8 mouse cellular contexts compared by ENCODE assay signal in the genomic region with DNA sequence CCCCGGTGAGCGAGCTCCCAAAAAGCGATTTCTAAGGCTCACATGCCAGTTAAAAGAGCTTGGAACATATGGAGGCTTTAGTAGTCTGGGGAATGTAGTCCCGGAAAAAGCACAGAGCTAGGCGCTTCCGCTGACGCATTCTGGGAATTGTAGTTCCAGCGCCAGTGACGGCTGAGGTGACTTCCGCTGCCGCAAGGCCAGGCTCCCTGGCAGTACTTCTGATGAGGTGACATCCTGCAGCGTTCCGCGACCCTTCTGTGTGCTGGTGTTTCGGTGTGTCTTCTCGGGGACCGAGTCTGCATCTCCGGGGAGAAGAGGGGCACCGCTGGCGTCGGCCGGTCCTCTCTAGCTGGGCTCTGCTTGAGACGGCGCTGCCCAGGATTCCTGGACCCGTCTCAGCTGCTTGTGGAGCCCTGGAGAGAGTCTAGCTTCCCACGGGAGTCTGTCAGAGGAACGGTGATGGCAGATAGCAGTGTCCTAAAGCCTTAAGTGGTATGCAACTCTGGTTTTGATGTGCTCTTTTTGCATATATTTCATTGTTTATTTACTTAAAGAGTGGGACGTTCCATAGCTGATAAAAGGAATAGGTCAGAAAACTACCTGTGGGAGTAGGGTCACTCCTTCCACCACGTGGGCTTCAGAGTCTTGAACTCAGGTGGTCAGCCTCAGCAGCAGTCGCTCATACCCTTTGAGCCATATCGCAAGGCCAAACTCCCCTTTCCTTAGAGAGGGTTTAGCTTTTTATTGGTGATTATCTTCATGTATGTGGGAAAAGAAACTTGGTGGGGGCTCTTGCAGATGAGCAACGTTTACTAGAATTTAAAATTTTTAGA. TPM values are rescaled to one million over a fixed set of nuclear protein-coding genes. Genes with fewer than 3 reads are reported as not detected.
A peak's percentile ranks its signal among the peaks of the same experiment; 100 is the strongest.
DNase-seq lines count a peak whose midpoint lies in the region; ATAC-seq and TF ChIP-seq lines count a peak whose summit lies in the region.

Gene Zfp235, plus strand, starts transcription at position 174 of the 833 bp plus-strand sequence.

- H3K36me3 ChIP-seq in heart, embryonic 14.5 days (ENCODE audit: control insufficient read depth, insufficient read depth, low read length), result peaks cover 32% of the 10 kb centered on the region
- H3K36me3 ChIP-seq in liver, embryonic 14.5 days (replicated peaks; ENCODE audit: control insufficient read depth, insufficient read depth, low read depth), result no peaks in the 10 kb centered on the region; the same call in 1 of the 2 replicates
- peaks cover 5% of the 10 kb centered on the region for H3K36me3 ChIP-seq in neural tube, embryonic 11.5 days (ENCODE audit: control insufficient read depth, insufficient read depth, low read length)
- peaks cover 7% of the 10 kb centered on the region for H3K36me3 ChIP-seq in stomach, postnatal 0 days (ENCODE audit: control insufficient read depth, insufficient read depth, low read length)

- WGBS in heart, embryonic 14.5 days, result 3% methylated on average over 32 of the region's 32 CpGs
- WGBS in liver, embryonic 14.5 days (ENCODE audit: insufficient replicate concordance), result 3% methylated on average over 32 of the region's 32 CpGs
- 4% methylated on average over 32 of the region's 32 CpGs for WGBS in neural tube, embryonic 11.5 days
- WGBS in stomach, postnatal 0 days, result 3% methylated on average over 32 of the region's 32 CpGs

- no peaks in the 10 kb centered on the region for H3K27me3 ChIP-seq in heart, embryonic 14.5 days (ENCODE audit: control insufficient read depth, insufficient read depth, low read length)
- H3K27me3 ChIP-seq in liver, embryonic 14.5 days (ENCODE audit: control insufficient read depth, insufficient read depth, low read length), result no peaks in the 10 kb centered on the region
- no peaks in the 10 kb centered on the region for H3K27me3 ChIP-seq in neural tube, embryonic 11.5 days (ENCODE audit: control insufficient read depth, insufficient read depth, low read length)
- H3K27me3 ChIP-seq in stomach, postnatal 0 days (ENCODE audit: control insufficient read depth, insufficient read depth, low read length), result no peaks in the 10 kb centered on the region

- DNase-seq in c-Kit-negative CD71-positive TER-119-positive erythroid progenitor cells, embryonic 14.5 days (ENCODE audit: low read depth, low spot score), result peak; percentile 56
- peak; percentile 78 for DNase-seq in fibroblast of lung, adult 2 months (ENCODE audit: low read depth)
- DNase-seq in kidney, postnatal 25 days, result peak; percentile 87 to 92
- DNase-seq in liver, embryonic 14.5 days (ENCODE audit: low read depth in 3 of 3, low spot score in 3 of 3), result peak; percentile 66 to 77 (median 68)
- DNase-seq in neural tube, embryonic 11.5 days (ENCODE audit: low spot score), result peak; percentile 87
- peak; percentile 86 for DNase-seq in stomach, postnatal 0 days (ENCODE audit: low spot score)

- H3K9me3 ChIP-seq in heart, embryonic 14.5 days (ENCODE audit: control insufficient read depth, low read length), result no peaks in the 10 kb centered on the region
- no peaks in the 10 kb centered on the region for H3K9me3 ChIP-seq in liver, embryonic 14.5 days (ENCODE audit: control insufficient read depth, low read length)
- H3K9me3 ChIP-seq in neural tube, embryonic 11.5 days (ENCODE audit: control insufficient read depth, low read length), result no peaks in the 10 kb centered on the region
- no peaks in the 10 kb centered on the region for H3K9me3 ChIP-seq in stomach, postnatal 0 days (ENCODE audit: control insufficient read depth, low read length)

- peak within 1 kb of the TSS; percentile 75 to 94 for H3K4me3 ChIP-seq in heart, embryonic 14.5 days (ENCODE audit: control insufficient read depth in 1 of 2, insufficient read depth in 1 of 2, low read depth in 1 of 2, low read length in 2 of 2)
- H3K4me3 ChIP-seq in liver, embryonic 14.5 days (ENCODE audit: insufficient read depth in 1 of 2, low read depth in 2 of 2, low read length in 2 of 2), result peak within 1 kb of the TSS; percentile 71 to 84
- peak within 1 kb of the TSS; percentile 60 for H3K4me3 ChIP-seq in neural tube, embryonic 11.5 days (ENCODE audit: low read depth, low read length)
- H3K4me3 ChIP-seq in stomach, postnatal 0 days (ENCODE audit: low read depth, low read length), result peak within 1 kb of the TSS; percentile 81

- H3K27ac ChIP-seq in heart, embryonic 14.5 days (replicated peaks in 1 of 2; ENCODE audit: control insufficient read depth in 1 of 2, insufficient read depth in 1 of 2, low read depth in 2 of 2, low read length in 2 of 2), result no peak within 1 kb of the TSS
- no peak within 1 kb of the TSS for H3K27ac ChIP-seq in liver, embryonic 14.5 days
- H3K27ac ChIP-seq in neural tube, embryonic 11.5 days (ENCODE audit: low read depth, low read length), result no peak within 1 kb of the TSS
- H3K27ac ChIP-seq in stomach, postnatal 0 days (replicated peaks), result no peak within 1 kb of the TSS

- H3K4me1 ChIP-seq in heart, embryonic 14.5 days (ENCODE audit: control insufficient read depth in 2 of 2, insufficient read depth in 2 of 2, low read length in 2 of 2), result peaks cover 2 to 7% of the 10 kb centered on the region in 2 experiments; a peak in 3 of 4 replicates
- H3K4me1 ChIP-seq in liver, embryonic 14.5 days (replicated peaks; ENCODE audit: control insufficient read depth in 2 of 2, insufficient read depth in 2 of 2, low read length in 1 of 2), result peaks cover 7 to 9% of the 10 kb centered on the region in 2 experiments
- H3K4me1 ChIP-seq in neural tube, embryonic 11.5 days (ENCODE audit: control insufficient read depth, insufficient read depth, low read length), result no peaks in the 10 kb centered on the region; the same call in 1 of the 2 replicates
- H3K4me1 ChIP-seq in stomach, postnatal 0 days (replicated peaks; ENCODE audit: control insufficient read depth, insufficient read depth), result peaks cover 7% of the 10 kb centered on the region; the same call in 1 of the 2 replicates

- no peak for TF ChIP-seq CTCF in liver, embryonic 14.5 days (IDR thresholded peaks at IDR 0.05; ENCODE audit: low read depth)
- TF ChIP-seq CTCF in stomach, postnatal 0 days (IDR thresholded peaks at IDR 0.05; ENCODE audit: low read depth), result no peak

- H3K4me2 ChIP-seq in heart, embryonic 14.5 days (ENCODE audit: low read length), result peak within 1 kb of the TSS; percentile 77
- H3K4me2 ChIP-seq in liver, embryonic 14.5 days (ENCODE audit: low read depth), result peak within 1 kb of the TSS; percentile 88
- H3K4me2 ChIP-seq in neural tube, embryonic 11.5 days (ENCODE audit: low read depth), result peak within 1 kb of the TSS; percentile 55
- peak within 1 kb of the TSS; percentile 70 for H3K4me2 ChIP-seq in stomach, postnatal 0 days (replicated peaks; ENCODE audit: low read depth)

- peak; percentile 100 for ATAC-seq in CD4-positive, CD25-positive, alpha-beta regulatory T cell, adult 4 months
- ATAC-seq in heart, embryonic 14.5 days (ENCODE audit: insufficient number of reproducible peaks, insufficient read depth, low FRiP score, low read depth), result peak; percentile 88
- peak; percentile 94 for ATAC-seq in liver, embryonic 14.5 days (ENCODE audit: insufficient read depth)
- peak; percentile 91 for ATAC-seq in neural tube, embryonic 11.5 days (ENCODE audit: insufficient read depth, low FRiP score, low TSS enrichment)
- ATAC-seq in stomach, postnatal 0 days (ENCODE audit: low FRiP score, low TSS enrichment), result peak; percentile 95

- peak within 1 kb of the TSS; percentile 85 for H3K9ac ChIP-seq in heart, embryonic 14.5 days (ENCODE audit: low read length)
- peak within 1 kb of the TSS; percentile 81 for H3K9ac ChIP-seq in liver, embryonic 14.5 days (replicated peaks)
- peak within 1 kb of the TSS; percentile 64 for H3K9ac ChIP-seq in neural tube, embryonic 11.5 days (ENCODE audit: low read length)
- H3K9ac ChIP-seq in stomach, postnatal 0 days (ENCODE audit: low read length), result peak within 1 kb of the TSS; percentile 80

- no peak for TF ChIP-seq EP300 in liver, embryonic 14.5 days (IDR thresholded peaks at IDR 0.05; ENCODE audit: low read depth)
- no peak for TF ChIP-seq EP300 in stomach, postnatal 0 days (optimal IDR thresholded peaks at IDR 0.05)

RNA-seq across cellular contexts. Expression of gene Zfp235, which starts in this region (rescaled TPM):
- 10 to 100 TPM; 13.8 to 21.0 TPM for polyA plus RNA-seq in CD4-positive, CD25-positive, alpha-beta regulatory T cell, adult 4 months (2017; shearing (Covaris generic))
- 8.7 and 9.3 TPM in 2 replicates for polyA plus RNA-seq in heart, embryonic 14.5 days (2014; fragmentation: Nextera tagmentation; extraction: Ambion mirVana)
- polyA plus RNA-seq in liver, embryonic 14.5 days (2012; rRNA removed), result 1.6 and 2.2 TPM in 2 replicates
- 2.9 and 3.8 TPM in 2 replicates for polyA plus RNA-seq in liver, embryonic 14.5 days (2014; fragmentation: Nextera tagmentation; extraction: Ambion mirVana)
- polyA plus RNA-seq in neural tube, embryonic 11.5 days (2014; fragmentation: Nextera tagmentation; extraction: Ambion mirVana), result 16.9 and 20.8 TPM in 2 replicates
- 8.3 TPM in 2 replicates for polyA plus RNA-seq in stomach, postnatal 0 days (2015; fragmentation: Nextera tagmentation; extraction: Ambion mirVana)
